Mouse (Mus musculus) heart, postnatal 25 days (tissue): ENCODE measurements around the gene Moap1. TPM values are rescaled to one million over a fixed set of nuclear protein-coding genes. Genes with fewer than 3 reads are reported as not detected.

Source experiments
- DNase-seq: peaks from one replicate; pipeline ENCODE4 v3.0.0; 2022; ENCODE audit warnings: low spot score
- intact Hi-C: fragments of 180-260 bp; cut with DNase I; formaldehyde crosslinking; loops from one replicate; pipeline ENCODE4 v1.15.1; 2025
- total RNA-seq, 2 experiments: library from RNA; stranded (reverse); gene quantifications; 2 replicates each; pipeline ENCODE4 v1.2.3; 2021

Gene Moap1
- total RNA-seq, 2 experiments from 2014 or later, result 7.3 to 7.9 TPM

GRCm38 (mm10) chr12:102709896-102710295 lies 33.6 kb downstream of the Moap1 start:
- intact Hi-C loops, result no loop called here
- DNase-seq, result no peak

- DNase-seq, result no peak
- intact Hi-C loops, result no loop called here
These were observed 35.2 kb downstream of the Moap1 start for GRCm38 (mm10) chr12:102708220-102708619.

- intact Hi-C loops, result loop anchor here (2.0 kb wide), 1 partner anchor 128 kb away; no protein-coding TSS in a partner anchor
- DNase-seq, result no peak
These were observed 36.5 kb downstream of the Moap1 start for GRCm38 (mm10) chr12:102706833-102707463.

- DNase-seq, result no peak
- intact Hi-C loops, result loop anchor here (2.0 kb wide), 1 partner anchor 127 kb away; no protein-coding TSS in a partner anchor
These were observed 37.4 kb downstream of the Moap1 start for GRCm38 (mm10) chr12:102705906-102706640.

- intact Hi-C loops, result no loop called here
- peak; percentile 60 for DNase-seq
These were observed 38.1 kb downstream of the Moap1 start for GRCm38 (mm10) chr12:102705216-102705871.

GRCm38 (mm10) chr12:102704457-102705198 lies 38.8 kb downstream of the Moap1 start, which contains the start of gene Itpk1:
TSS of gene Itpk1 (minus strand) at chr12:102704930.
- no peak for DNase-seq
- intact Hi-C loops, result no loop called here

- intact Hi-C loops, result no loop called here
These were observed 39.5 kb downstream of the Moap1 start for GRCm38 (mm10) chr12:102703921-102704408.

GRCm38 (mm10) chr12:102703441-102703840 lies 40.0 kb downstream of the Moap1 start:
- no peak for DNase-seq
- intact Hi-C loops, result no loop called here

More at GRCm38 (mm10) chr12:102703921-102704408, 39.5 kb downstream of the Moap1 start:
- no peak for DNase-seq

GRCm38 (mm10) chr12:102703111-102703412 lies 40.4 kb downstream of the Moap1 start:
- intact Hi-C loops, result no loop called here
- DNase-seq, result no peak

- no peak for DNase-seq
- intact Hi-C loops, result no loop called here
These were observed 40.9 kb downstream of the Moap1 start for GRCm38 (mm10) chr12:102702356-102703110.

GRCm38 (mm10) chr12:102701691-102702207 lies 41.7 kb downstream of the Moap1 start:
- no peak for DNase-seq
- intact Hi-C loops, result no loop called here

GRCm38 (mm10) chr12:102700453-102700852 lies 43.0 kb downstream of the Moap1 start:
- intact Hi-C loops, result no loop called here
- no peak for DNase-seq

GRCm38 (mm10) chr12:102699156-102699555 lies 44.3 kb downstream of the Moap1 start:
- DNase-seq, result no peak
- intact Hi-C loops, result no loop called here

- DNase-seq, result no peak
- intact Hi-C loops, result no loop called here
These were observed 45.3 kb downstream of the Moap1 start for GRCm38 (mm10) chr12:102698089-102698684.

GRCm38 (mm10) chr12:102697381-102697780 lies 46.1 kb downstream of the Moap1 start:
- intact Hi-C loops, result no loop called here
- no peak for DNase-seq

GRCm38 (mm10) chr12:102696635-102697354 lies 46.7 kb downstream of the Moap1 start:
- intact Hi-C loops, result no loop called here
- DNase-seq, result no peak

GRCm38 (mm10) chr12:102695369-102696239 lies 47.9 kb downstream of the Moap1 start:
- intact Hi-C loops, result no loop called here
- DNase-seq, result no peak
